Mouse (Mus musculus): ENCODE data around the gene Arid3b. TPM values are rescaled to one million over a fixed set of nuclear protein-coding genes. Genes with fewer than 3 reads are reported as not detected.

Gene Arid3b
- polyA plus RNA-seq, 1 experiment from 2014 or later: 32.1 TPM

GRCm38 (mm10) chr9:57765364-57766351 lies 70.9 kb downstream of the Arid3b start, which contains the start of gene Clk3:
Gene Clk3 (minus strand): TSS chr9:57765860.
- no peaks in the 10 kb centered on the region for H3K9me3 ChIP-seq (ENCODE audit: control insufficient read depth, low read length)
- H3K27ac ChIP-seq (ENCODE audit: low read depth, low read length): peak within 1 kb of the TSS; percentile 98
- DNase-seq (ENCODE audit: low spot score) (peak; percentile 82), ATAC-seq (replicated peaks; ENCODE audit: low FRiP score) (peak; percentile 49)
- under 1% methylated on average over 86 of the region's 93 CpGs for WGBS
- peak within 1 kb of the TSS; percentile 92 for H3K4me3 ChIP-seq (ENCODE audit: low read depth, low read length)
- H3K9ac ChIP-seq (ENCODE audit: low read length): peak within 1 kb of the TSS; percentile 98
- peak within 1 kb of the TSS; percentile 92 for H3K4me2 ChIP-seq (ENCODE audit: low read depth, low read length, severe bottlenecking)
- peaks cover 4% of the 10 kb centered on the region for H3K36me3 ChIP-seq (ENCODE audit: control insufficient read depth, insufficient read depth, low read length)
- peaks cover 20% of the 10 kb centered on the region; the same call in 1 of the 2 replicates for H3K4me1 ChIP-seq (replicated peaks; ENCODE audit: control insufficient read depth, insufficient read depth, low read length)
- no peaks in the 10 kb centered on the region for H3K27me3 ChIP-seq (ENCODE audit: control insufficient read depth, insufficient read depth, low read length)

- WGBS: 0% methylated on average over 43 of the region's 45 CpGs
- DNase-seq (ENCODE audit: low spot score) (peak; percentile 98), ATAC-seq (replicated peaks; ENCODE audit: low FRiP score) (peak; percentile 94)
Observed at GRCm38 (mm10) chr9:57764974-57765363, 71.6 kb downstream of the Arid3b start.

DNA sequence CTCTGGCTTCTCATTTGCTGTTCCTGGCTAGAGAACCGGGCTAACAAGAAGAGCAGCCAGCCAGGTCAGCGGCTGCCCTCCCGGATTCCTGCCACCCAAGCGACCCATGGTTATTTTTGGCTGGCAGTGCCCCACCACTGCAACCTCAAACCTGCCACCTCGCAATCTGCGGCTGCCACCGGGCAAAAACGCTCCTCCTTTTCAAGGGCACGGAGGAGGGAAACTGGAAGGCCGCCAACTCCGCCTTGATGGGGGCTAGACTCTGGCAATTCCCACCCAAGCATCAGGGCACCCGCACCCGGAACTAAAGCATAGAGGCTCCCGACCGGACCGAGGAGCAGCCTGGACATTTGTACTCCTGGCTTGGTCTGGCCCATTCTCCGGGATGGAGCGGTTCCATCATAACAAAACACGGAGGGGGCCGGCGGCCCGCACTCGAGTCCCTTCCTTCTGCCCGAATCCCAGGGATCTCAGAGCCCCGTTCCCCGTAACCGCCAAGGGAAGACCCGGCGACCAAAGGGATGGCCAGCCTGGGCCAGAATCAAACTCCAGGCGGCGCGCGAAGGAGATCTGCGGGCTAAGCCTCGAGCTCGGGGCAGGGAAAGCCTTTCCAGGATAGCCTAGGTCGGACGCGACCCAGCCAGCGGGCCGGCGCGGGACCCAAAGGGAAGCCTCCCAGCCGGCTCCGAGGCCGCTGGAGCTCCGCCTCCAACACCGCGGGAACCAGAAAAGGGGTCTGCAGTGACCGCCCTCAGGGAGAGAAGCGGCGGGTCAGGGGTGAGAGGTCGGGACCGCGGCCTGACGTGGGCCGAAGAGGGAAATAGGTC lies 72.2 kb downstream of the Arid3b start:
- Histone ChIP-seq H3K4me3 (ENCODE audit: low read depth, low read length) (peak overlapping the region; percentile 92), H3K4me2 (ENCODE audit: low read depth, low read length, severe bottlenecking) (peak overlapping the region; percentile 92), H3K4me1 (replicated peaks; ENCODE audit: control insufficient read depth, insufficient read depth, low read length) (peaks cover 20% of the 10 kb centered on the region; the same call in 1 of the 2 replicates), H3K27me3 (ENCODE audit: control insufficient read depth, insufficient read depth, low read length) (no peaks in the 10 kb centered on the region), H3K9me3 (ENCODE audit: control insufficient read depth, low read length) (no peaks in the 10 kb centered on the region), H3K9ac (ENCODE audit: low read length) (peak overlapping the region; percentile 98), H3K27ac (ENCODE audit: low read depth, low read length) (peak overlapping the region; percentile 98), H3K36me3 (ENCODE audit: control insufficient read depth, insufficient read depth, low read length) (peaks cover 9% of the 10 kb centered on the region)
- under 1% methylated on average over 54 of the region's 57 CpGs for WGBS
- DNase-seq (ENCODE audit: low spot score): peak; percentile 68
- ATAC-seq (replicated peaks; ENCODE audit: low FRiP score): peak; percentile 59

More at GRCm38 (mm10) chr9:57764974-57765363, 71.6 kb downstream of the Arid3b start:
- Histone ChIP-seq H3K4me2 (ENCODE audit: low read depth, low read length, severe bottlenecking) (peak overlapping the region; percentile 92), H3K36me3 (ENCODE audit: control insufficient read depth, insufficient read depth, low read length) (peaks cover 9% of the 10 kb centered on the region), H3K9me3 (ENCODE audit: control insufficient read depth, low read length) (no peaks in the 10 kb centered on the region), H3K27ac (ENCODE audit: low read depth, low read length) (peak overlapping the region; percentile 98), H3K4me3 (ENCODE audit: low read depth, low read length) (peak overlapping the region; percentile 92), H3K9ac (ENCODE audit: low read length) (peak overlapping the region; percentile 98), H3K27me3 (ENCODE audit: control insufficient read depth, insufficient read depth, low read length) (no peaks in the 10 kb centered on the region), H3K4me1 (replicated peaks; ENCODE audit: control insufficient read depth, insufficient read depth, low read length) (peaks cover 20% of the 10 kb centered on the region; the same call in 1 of the 2 replicates)

GRCm38 (mm10) chr9:57762563-57762991 lies 74.0 kb downstream of the Arid3b start:
- Histone ChIP-seq H3K4me2 (ENCODE audit: low read depth, low read length, severe bottlenecking) (0 out of 2 replicates have a peak overlapping the region, but pooled peaks have one; percentile 11), H3K36me3 (ENCODE audit: control insufficient read depth, insufficient read depth, low read length) (peaks cover 18% of the 10 kb centered on the region), H3K9me3 (ENCODE audit: control insufficient read depth, low read length) (no peaks in the 10 kb centered on the region), H3K9ac (ENCODE audit: low read length) (no peak overlapping the region), H3K4me1 (replicated peaks; ENCODE audit: control insufficient read depth, insufficient read depth, low read length) (peaks cover 20% of the 10 kb centered on the region; the same call in 1 of the 2 replicates), H3K27ac (ENCODE audit: low read depth, low read length) (no peak overlapping the region), H3K4me3 (ENCODE audit: low read depth, low read length) (no peak overlapping the region), H3K27me3 (ENCODE audit: control insufficient read depth, insufficient read depth, low read length) (no peaks in the 10 kb centered on the region)
- WGBS: 72% methylated on average over 6 of the region's 6 CpGs
- ATAC-seq (replicated peaks; ENCODE audit: low FRiP score) (no peak), DNase-seq (ENCODE audit: low spot score) (no peak)

DNA sequence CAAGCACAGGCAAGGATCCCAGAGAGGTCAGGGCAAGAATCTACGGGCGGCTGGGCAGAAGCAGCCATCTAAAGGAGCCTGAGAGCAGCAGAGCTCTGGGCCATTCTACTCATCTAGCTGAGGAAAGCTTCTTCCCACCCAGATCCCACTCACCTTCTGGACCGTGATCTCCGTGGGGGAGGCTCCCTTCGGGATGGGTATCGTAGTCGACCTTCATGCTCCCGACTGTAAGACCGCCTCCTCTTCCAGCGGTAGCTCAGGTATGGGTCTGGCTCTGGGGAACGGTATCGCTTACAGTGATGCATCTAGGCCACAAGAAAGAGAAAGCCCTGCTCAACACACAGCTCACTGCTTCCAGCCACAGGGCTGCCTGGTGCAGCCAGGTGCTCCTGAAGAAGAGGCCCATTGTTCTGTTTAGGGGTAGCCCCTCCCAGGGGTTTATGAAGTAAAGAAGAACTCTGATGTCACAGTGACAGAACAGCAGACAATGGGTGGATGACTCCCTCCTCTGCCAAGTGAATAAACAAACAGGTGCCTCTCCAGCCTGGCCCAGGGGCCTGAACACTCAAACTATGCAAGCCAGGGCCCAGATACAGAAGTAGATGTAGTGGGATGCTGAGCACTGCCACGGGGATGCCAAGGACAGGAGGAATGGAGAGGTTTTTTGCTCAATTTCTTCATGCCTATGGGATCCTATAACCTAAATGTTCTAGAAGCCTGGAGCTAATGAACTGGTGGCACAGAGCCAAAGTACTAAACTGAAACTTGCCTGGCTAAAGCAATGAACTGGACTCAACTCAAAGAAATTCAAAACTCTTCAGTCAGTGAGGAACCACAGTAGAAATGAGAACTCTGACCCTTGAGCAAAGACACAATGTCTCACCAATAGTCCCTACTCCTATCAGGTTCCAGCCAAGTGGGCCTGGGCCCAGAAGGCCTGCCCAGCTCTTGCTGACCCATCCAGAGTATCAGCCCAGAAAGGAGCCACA lies 74.7 kb downstream of the Arid3b start:
- no peak overlapping the region for H3K4me3 ChIP-seq (ENCODE audit: low read depth, low read length)
- H3K27ac ChIP-seq (ENCODE audit: low read depth, low read length): no peak overlapping the region
- WGBS: 98% methylated on average over 13 of the region's 13 CpGs
- H3K4me2 ChIP-seq (ENCODE audit: low read depth, low read length, severe bottlenecking): no peak overlapping the region
- H3K9ac ChIP-seq (ENCODE audit: low read length): no peak overlapping the region; the same call in 1 of the 2 replicates
- DNase-seq (ENCODE audit: low spot score) (no peak), ATAC-seq (replicated peaks; ENCODE audit: low FRiP score) (no peak)
- peaks cover 24% of the 10 kb centered on the region for H3K36me3 ChIP-seq (ENCODE audit: control insufficient read depth, insufficient read depth, low read length)
- H3K9me3 ChIP-seq (ENCODE audit: control insufficient read depth, low read length): no peaks in the 10 kb centered on the region
- H3K27me3 ChIP-seq (ENCODE audit: control insufficient read depth, insufficient read depth, low read length): no peaks in the 10 kb centered on the region
- H3K4me1 ChIP-seq (replicated peaks; ENCODE audit: control insufficient read depth, insufficient read depth, low read length): peaks cover 20% of the 10 kb centered on the region; the same call in 1 of the 2 replicates

DNA sequence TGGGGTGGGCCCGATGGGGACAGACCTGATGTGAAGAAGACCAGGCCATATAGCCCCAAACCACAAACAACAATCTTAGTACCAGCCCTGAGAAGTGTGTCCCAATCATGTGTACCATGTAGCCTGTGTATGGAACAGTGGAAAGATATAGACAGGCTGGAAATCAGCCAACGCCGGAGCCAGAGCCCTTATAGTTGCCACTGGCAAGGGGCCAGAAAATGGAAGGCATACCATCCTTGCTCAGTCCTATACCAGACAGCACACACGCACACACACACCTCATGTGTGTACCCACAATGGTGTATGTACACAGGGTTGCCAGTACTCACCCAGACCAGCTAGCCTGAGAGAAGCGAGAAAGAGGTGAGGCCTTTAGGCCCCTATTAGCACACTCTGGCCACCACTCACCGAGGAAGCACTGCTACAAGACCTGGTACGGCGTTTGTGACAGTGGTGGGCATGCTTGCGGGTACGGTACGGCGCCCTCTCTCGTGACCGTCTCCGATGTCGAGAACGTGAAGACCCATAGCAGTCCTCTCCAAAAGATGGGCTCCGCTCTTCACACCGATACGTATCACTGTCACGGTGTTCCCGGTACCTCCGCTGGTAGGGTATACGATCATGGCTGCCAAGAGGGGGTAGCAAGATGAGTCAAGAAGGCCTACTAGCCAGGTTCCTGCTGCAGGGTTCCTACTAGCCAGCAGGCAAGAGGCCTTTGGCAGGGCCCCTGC lies 76.0 kb downstream of the Arid3b start:
- H3K27me3 ChIP-seq (ENCODE audit: control insufficient read depth, insufficient read depth, low read length): no peaks in the 10 kb centered on the region
- ATAC-seq (replicated peaks; ENCODE audit: low FRiP score) (no peak), DNase-seq (ENCODE audit: low spot score) (no peak)
- H3K9me3 ChIP-seq (ENCODE audit: control insufficient read depth, low read length): no peaks in the 10 kb centered on the region
- peaks cover 14% of the 10 kb centered on the region; the same call in 1 of the 2 replicates for H3K4me1 ChIP-seq (replicated peaks; ENCODE audit: control insufficient read depth, insufficient read depth, low read length)
- H3K27ac ChIP-seq (ENCODE audit: low read depth, low read length): no peak overlapping the region
- no peak overlapping the region for H3K4me3 ChIP-seq (ENCODE audit: low read depth, low read length)
- no peak overlapping the region for H3K9ac ChIP-seq (ENCODE audit: low read length)
- WGBS: 96% methylated on average over 24 of the region's 24 CpGs
- no peak overlapping the region for H3K4me2 ChIP-seq (ENCODE audit: low read depth, low read length, severe bottlenecking)
- H3K36me3 ChIP-seq (ENCODE audit: control insufficient read depth, insufficient read depth, low read length): peaks cover 26% of the 10 kb centered on the region

DNA sequence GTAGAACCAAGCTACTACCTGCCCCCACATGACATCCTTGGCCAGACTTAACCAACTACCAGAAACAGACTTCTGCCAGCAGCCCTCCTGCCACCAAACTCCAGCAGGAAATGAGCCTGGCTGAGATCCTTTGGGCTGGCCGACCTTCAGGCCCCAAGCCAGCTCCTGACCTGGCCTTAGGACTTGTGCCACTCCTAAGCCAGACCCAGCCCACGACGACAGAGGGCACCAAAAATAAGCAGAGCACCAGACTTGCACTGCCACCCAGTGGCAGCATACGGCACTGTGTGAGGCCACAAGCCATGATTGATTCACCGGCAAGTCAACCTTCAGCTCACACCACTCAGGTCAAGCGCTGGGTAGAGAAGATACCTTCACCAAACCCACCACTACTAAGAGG lies 77.3 kb downstream of the Arid3b start:
- 31% methylated on average over 6 of the region's 6 CpGs for WGBS
- ATAC-seq (replicated peaks; ENCODE audit: low FRiP score) (0 out of 2 replicates have a peak, but pooled peaks have one; percentile 11), DNase-seq (ENCODE audit: low spot score) (peak; percentile 72)
- Histone ChIP-seq H3K27ac (ENCODE audit: low read depth, low read length) (no peak overlapping the region), H3K4me1 (replicated peaks; ENCODE audit: control insufficient read depth, insufficient read depth, low read length) (peaks cover 14% of the 10 kb centered on the region; the same call in 1 of the 2 replicates), H3K36me3 (ENCODE audit: control insufficient read depth, insufficient read depth, low read length) (peaks cover 38% of the 10 kb centered on the region), H3K4me2 (ENCODE audit: low read depth, low read length, severe bottlenecking) (no peak overlapping the region), H3K4me3 (ENCODE audit: low read depth, low read length) (no peak overlapping the region), H3K9ac (ENCODE audit: low read length) (no peak overlapping the region), H3K9me3 (ENCODE audit: control insufficient read depth, low read length) (no peaks in the 10 kb centered on the region), H3K27me3 (ENCODE audit: control insufficient read depth, insufficient read depth, low read length) (no peaks in the 10 kb centered on the region)
